Mouse (Mus musculus): ENCODE measurements around the gene 1700029H14Rik. TPM values are rescaled to one million over a fixed set of nuclear protein-coding genes. Genes with fewer than 3 reads are reported as not detected.

The 1700029H14Rik gene
- polyA plus RNA-seq (2012; ENCODE audit: insufficient read depth, low replicate concordance), result 20.4 and 26.5 TPM in 2 replicates

- Histone ChIP-seq H3K4me1 (peaks cover 39% of the 10 kb centered on the region), H3K36me3 (replicated peaks; ENCODE audit: low read length) (peaks cover 33% of the 10 kb centered on the region), H3K4me3 (replicated peaks) (no peak within 1 kb of the TSS), H3K9me3 (no peaks in the 10 kb centered on the region), H3K27me3 (replicated peaks) (peaks cover 4% of the 10 kb centered on the region)
- TF ChIP-seq FLI1 (IDR thresholded peaks at IDR 0.05; ENCODE audit: low read length) (no peak), GATA1 (IDR thresholded peaks at IDR 0.05; ENCODE audit: borderline replicate concordance, low read length) (no peak)
Observed at GRCm38 (mm10) chr8:13562118-13562517, at the start of gene 1700029H14Rik. Gene 1700029H14Rik (minus strand): TSS chr8:13562461.

- Histone ChIP-seq H3K36me3 (replicated peaks; ENCODE audit: low read length) (peaks cover 92% of the 10 kb centered on the region), H3K27me3 (replicated peaks) (no peaks in the 10 kb centered on the region), H3K4me1 (peaks cover 92% of the 10 kb centered on the region), H3K9me3 (peaks cover 8% of the 10 kb centered on the region), H3K4me3 (replicated peaks) (peak overlapping the region; percentile 73)
- TF ChIP-seq FLI1 (IDR thresholded peaks at IDR 0.05; ENCODE audit: low read length), result no peak
- no peak for TF ChIP-seq GATA1 (IDR thresholded peaks at IDR 0.05; ENCODE audit: borderline replicate concordance, low read length)
Observed at GRCm38 (mm10) chr8:13611702-13612101, 49.4 kb upstream of the 1700029H14Rik start.

GRCm38 (mm10) chr8:13609971-13610370 is 47.7 kb upstream of the 1700029H14Rik start:
- TF ChIP-seq FLI1 (IDR thresholded peaks at IDR 0.05; ENCODE audit: low read length) (no peak), GATA1 (IDR thresholded peaks at IDR 0.05; ENCODE audit: borderline replicate concordance, low read length) (no peak)
- H3K9me3 ChIP-seq, result peaks cover 8% of the 10 kb centered on the region
- no peaks in the 10 kb centered on the region for H3K27me3 ChIP-seq (replicated peaks)
- H3K4me1 ChIP-seq, result peaks cover 96% of the 10 kb centered on the region
- peaks cover 93% of the 10 kb centered on the region for H3K36me3 ChIP-seq (replicated peaks; ENCODE audit: low read length)
- H3K4me3 ChIP-seq (replicated peaks), result no peak overlapping the region

GRCm38 (mm10) chr8:13608946-13609345 is 46.7 kb upstream of the 1700029H14Rik start:
- no peaks in the 10 kb centered on the region for H3K27me3 ChIP-seq (replicated peaks)
- no peak overlapping the region for H3K4me3 ChIP-seq (replicated peaks)
- TF ChIP-seq FLI1 (IDR thresholded peaks at IDR 0.05; ENCODE audit: low read length) (no peak), GATA1 (IDR thresholded peaks at IDR 0.05; ENCODE audit: borderline replicate concordance, low read length) (no peak)
- peaks cover 8% of the 10 kb centered on the region for H3K9me3 ChIP-seq
- H3K36me3 ChIP-seq (replicated peaks; ENCODE audit: low read length), result peaks cover 93% of the 10 kb centered on the region
- peaks cover 97% of the 10 kb centered on the region for H3K4me1 ChIP-seq

- H3K4me3 ChIP-seq (replicated peaks), result peak overlapping the region; percentile 29
- H3K27me3 ChIP-seq (replicated peaks), result no peaks in the 10 kb centered on the region
- H3K4me1 ChIP-seq, result peaks cover 97% of the 10 kb centered on the region
- no peak for TF ChIP-seq GATA1 (IDR thresholded peaks at IDR 0.05; ENCODE audit: borderline replicate concordance, low read length)
- no peak for TF ChIP-seq FLI1 (IDR thresholded peaks at IDR 0.05; ENCODE audit: low read length)
- H3K9me3 ChIP-seq, result no peaks in the 10 kb centered on the region
- H3K36me3 ChIP-seq (replicated peaks; ENCODE audit: low read length), result peaks cover 92% of the 10 kb centered on the region
Observed at GRCm38 (mm10) chr8:13605920-13606480, 43.7 kb upstream of the 1700029H14Rik start.

GRCm38 (mm10) chr8:13602621-13603020 is 40.4 kb upstream of the 1700029H14Rik start:
- TF ChIP-seq FLI1 (IDR thresholded peaks at IDR 0.05; ENCODE audit: low read length) (no peak), GATA1 (IDR thresholded peaks at IDR 0.05; ENCODE audit: borderline replicate concordance, low read length) (no peak)
- H3K4me3 ChIP-seq (replicated peaks), result no peak overlapping the region
- no peaks in the 10 kb centered on the region for H3K27me3 ChIP-seq (replicated peaks)
- peaks cover 91% of the 10 kb centered on the region for H3K36me3 ChIP-seq (replicated peaks; ENCODE audit: low read length)
- H3K9me3 ChIP-seq, result no peaks in the 10 kb centered on the region
- peaks cover 97% of the 10 kb centered on the region for H3K4me1 ChIP-seq

- Histone ChIP-seq H3K9me3 (no peaks in the 10 kb centered on the region), H3K36me3 (replicated peaks; ENCODE audit: low read length) (peaks cover 99% of the 10 kb centered on the region), H3K4me1 (peaks cover 100% of the 10 kb centered on the region), H3K4me3 (replicated peaks) (peak overlapping the region; percentile 76), H3K27me3 (replicated peaks) (no peaks in the 10 kb centered on the region)
- TF ChIP-seq GATA1 (IDR thresholded peaks at IDR 0.05; ENCODE audit: borderline replicate concordance, low read length) (no peak), FLI1 (IDR thresholded peaks at IDR 0.05; ENCODE audit: low read length) (no peak)
Observed at GRCm38 (mm10) chr8:13601166-13601565, 38.9 kb upstream of the 1700029H14Rik start.

- peaks cover 100% of the 10 kb centered on the region for H3K4me1 ChIP-seq
- no peaks in the 10 kb centered on the region for H3K9me3 ChIP-seq
- TF ChIP-seq GATA1 (IDR thresholded peaks at IDR 0.05; ENCODE audit: borderline replicate concordance, low read length), result no peak
- peak overlapping the region; percentile 83 for H3K4me3 ChIP-seq (replicated peaks)
- peaks cover 99% of the 10 kb centered on the region for H3K36me3 ChIP-seq (replicated peaks; ENCODE audit: low read length)
- no peaks in the 10 kb centered on the region for H3K27me3 ChIP-seq (replicated peaks)
Observed at GRCm38 (mm10) chr8:13600716-13601115, 38.5 kb upstream of the 1700029H14Rik start.

GRCm38 (mm10) chr8:13600204-13600603 is 37.9 kb upstream of the 1700029H14Rik start:
- no peak for TF ChIP-seq GATA1 (IDR thresholded peaks at IDR 0.05; ENCODE audit: borderline replicate concordance, low read length)
- no peak for TF ChIP-seq FLI1 (IDR thresholded peaks at IDR 0.05; ENCODE audit: low read length)
- H3K9me3 ChIP-seq, result no peaks in the 10 kb centered on the region
- H3K4me3 ChIP-seq (replicated peaks), result peak overlapping the region; percentile 83
- peaks cover 100% of the 10 kb centered on the region for H3K4me1 ChIP-seq
- H3K36me3 ChIP-seq (replicated peaks; ENCODE audit: low read length), result peaks cover 99% of the 10 kb centered on the region
- no peaks in the 10 kb centered on the region for H3K27me3 ChIP-seq (replicated peaks)

GRCm38 (mm10) chr8:13597777-13598176 is 35.5 kb upstream of the 1700029H14Rik start:
- peaks cover 100% of the 10 kb centered on the region for H3K4me1 ChIP-seq

More at GRCm38 (mm10) chr8:13597777-13598176, 35.5 kb upstream of the 1700029H14Rik start:
- TF ChIP-seq GATA1 (IDR thresholded peaks at IDR 0.05; ENCODE audit: borderline replicate concordance, low read length) (no peak), FLI1 (IDR thresholded peaks at IDR 0.05; ENCODE audit: low read length) (no peak)
- Histone ChIP-seq H3K27me3 (replicated peaks) (no peaks in the 10 kb centered on the region), H3K36me3 (replicated peaks; ENCODE audit: low read length) (peaks cover 99% of the 10 kb centered on the region), H3K9me3 (no peaks in the 10 kb centered on the region), H3K4me3 (replicated peaks) (peak overlapping the region; percentile 24)
